Mouse (Mus musculus) megakaryocyte, embryonic 14.5 days (primary cell): ENCODE measurements around the gene Lenep.

Source experiments
- FLI1 ChIP-seq: IDR thresholded peaks from 2 replicates; pipeline ENCODE4 v1.6.1; 2012; ENCODE audit warnings: low read length, inconsistent platforms, mixed read lengths
- GATA1 ChIP-seq: IDR thresholded peaks from 3 replicates; pipeline ENCODE4 v1.6.1; 2012; ENCODE audit warnings: mixed read lengths, low read length, inconsistent platforms, borderline replicate concordance

DNA sequence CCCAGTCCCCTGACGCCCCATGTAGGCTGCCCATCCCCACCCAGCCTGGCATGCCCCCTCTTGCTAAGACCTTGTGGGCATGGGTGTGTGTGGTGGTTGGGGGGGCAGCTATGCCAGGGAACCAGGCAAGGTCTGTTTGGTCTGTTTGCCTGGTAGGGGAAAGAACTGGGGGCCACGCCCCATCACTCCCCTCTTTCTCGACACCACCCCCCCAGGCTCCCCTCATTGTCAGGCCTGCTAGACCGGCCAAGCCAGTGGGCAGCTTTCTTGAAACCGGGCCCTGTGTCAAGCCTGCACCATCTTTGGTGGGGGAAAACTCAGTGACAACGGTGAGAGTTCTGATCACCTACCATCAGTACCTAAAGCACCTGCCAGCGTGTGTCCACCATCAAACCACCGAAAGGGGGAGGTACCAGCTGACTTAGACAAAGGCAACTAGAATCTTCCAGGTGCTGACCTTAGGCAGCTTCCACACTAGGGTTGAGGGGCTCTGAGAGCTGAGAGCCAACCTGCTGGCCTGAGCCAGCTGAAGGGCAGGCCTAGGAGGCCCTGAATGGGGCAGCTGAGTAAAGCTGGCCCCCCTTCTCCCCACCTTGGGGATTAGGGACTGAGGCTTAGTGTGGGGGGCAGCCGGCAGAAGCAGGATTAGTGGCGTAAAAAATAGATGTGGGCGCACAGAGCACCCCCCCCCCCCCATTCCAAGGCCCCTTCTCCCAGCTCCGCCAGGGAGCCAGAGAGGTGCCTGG is 18.1 kb downstream of the Lenep start:
- no peak for TF ChIP-seq GATA1
- TF ChIP-seq FLI1, result no peak
